Comparison of ENCODE assay signal across 14 mouse cellular contexts in genomic region chr14:51132372-51132771, GRCm38 (mm10). TPM values are rescaled to one million over a fixed set of nuclear protein-coding genes. Genes with fewer than 3 reads are reported as not detected.
A peak's percentile ranks its signal among the peaks of the same experiment; 100 is the strongest.
DNase-seq lines count a peak whose midpoint lies in the region; ATAC-seq and TF ChIP-seq lines count a peak whose summit lies in the region.
"Had no signal": no experiment of that assay in that cellular context is flagged by ENCODE, and none has a peak within 500 bp of the region (broad histone marks: within the 10 kb centered on the region; RNA-seq: fewer than 3 reads in every experiment).

No protein-coding gene starts in this region.

- 0 out of 2 replicates have a peak, but pooled peaks have one; percentile 22 for ATAC-seq in G1E (ENCODE audit: extremely low read depth, insufficient number of reproducible peaks, low FRiP score, poor library complexity, severe bottlenecking)
- peak; percentile 86 for ATAC-seq in monocyte, adult 5-6 weeks (replicated peaks; ENCODE audit: insufficient number of reproducible peaks, low FRiP score, low TSS enrichment, poor library complexity, severe bottlenecking)

- DNase-seq in G1E (ENCODE audit: low spot score) = no peak
- DNase-seq in liver, adult 2 months (ENCODE audit: extremely low read depth, low read depth, low spot score) = peak; percentile 3
- no peak for DNase-seq in right cerebral cortex, adult 2 months (ENCODE audit: low spot score in 2 of 2)
- DNase-seq in left cerebral cortex, adult 2 months (ENCODE audit: extremely low spot score in 1 of 2, low spot score in 2 of 2) = no peak
- DNase-seq in kidney, adult 11 months = no peak
- DNase-seq: adrenal gland, adult 2 months; cerebellum, adult 9-11 months; kidney, adult 2 months had no signal

- TF ChIP-seq POLR2A in bone marrow, adult 2 months (IDR thresholded peaks at IDR 0.05; ENCODE audit: borderline replicate concordance, control insufficient read depth, low read depth, low read length) = no peak
- TF ChIP-seq POLR2A in liver, adult 2 months (IDR thresholded peaks at IDR 0.05; ENCODE audit: extremely low read depth, insufficient read depth, low read length) = no peak

- no peaks in the 10 kb centered on the region for H3K27me3 ChIP-seq in G1E (ENCODE audit: insufficient read depth, low read length)
- no peaks in the 10 kb centered on the region for H3K27me3 ChIP-seq in liver, adult 2 months (ENCODE audit: control insufficient read depth, insufficient read depth, low read length)
- H3K27me3 ChIP-seq: CH12.LX; lung, embryonic 15.5 days had no signal

- no peak overlapping the region for H3K9ac ChIP-seq in liver, adult 2 months (ENCODE audit: low read depth, low read length)
- H3K9ac ChIP-seq: lung, embryonic 15.5 days had no signal

- no peaks in the 10 kb centered on the region for H3K9me3 ChIP-seq in G1E (replicated peaks)
- H3K9me3 ChIP-seq: lung, embryonic 15.5 days had no signal

- H3K79me2 ChIP-seq in liver, adult 2 months (ENCODE audit: control insufficient read depth, insufficient read depth, low read length) = no peaks in the 10 kb centered on the region

- 64% methylated on average over 4 of the region's 4 CpGs for WGBS in bone marrow, adult 2 months
- 88% methylated on average over 4 of the region's 4 CpGs for WGBS in liver, adult 2 months

- H3K36me3 ChIP-seq in G1E (replicated peaks) = no peaks in the 10 kb centered on the region
- no peaks in the 10 kb centered on the region for H3K36me3 ChIP-seq in liver, adult 2 months (ENCODE audit: control insufficient read depth, insufficient read depth, low read length)
- H3K36me3 ChIP-seq: lung, embryonic 15.5 days had no signal

- no peak for TF ChIP-seq CTCF in G1E (IDR thresholded peaks at IDR 0.05; ENCODE audit: low read depth, low read length)
- no peak for TF ChIP-seq CTCF in bone marrow, adult 2 months (IDR thresholded peaks at IDR 0.05; ENCODE audit: control insufficient read depth, insufficient read depth, low read length)
- TF ChIP-seq CTCF in liver, adult 2 months (IDR thresholded peaks at IDR 0.05; ENCODE audit: low read depth, low read length) = no peak
- no peak for TF ChIP-seq CTCF in left cerebral cortex, adult 2 months (IDR thresholded peaks at IDR 0.05)

- H3K4me1 ChIP-seq in G1E (ENCODE audit: insufficient read depth, low read depth, low read length) = peaks cover 47% of the 10 kb centered on the region
- H3K4me1 ChIP-seq in bone marrow, adult 2 months (ENCODE audit: control insufficient read depth, insufficient read depth, low read length) = peaks cover 16% of the 10 kb centered on the region
- no peaks in the 10 kb centered on the region for H3K4me1 ChIP-seq in liver, adult 2 months (ENCODE audit: control insufficient read depth, insufficient read depth, low read length)
- H3K4me1 ChIP-seq: lung, embryonic 15.5 days had no signal

- H3K27ac ChIP-seq in bone marrow, adult 2 months (ENCODE audit: control insufficient read depth, insufficient read depth, low read depth, low read length, poor library complexity) = peak overlapping the region; percentile 59
- H3K27ac ChIP-seq in liver, adult 2 months (replicated peaks; ENCODE audit: insufficient read depth, low read depth, low read length) = no peak overlapping the region
- no peak overlapping the region for H3K27ac ChIP-seq in left cerebral cortex, adult 2 months
- H3K27ac ChIP-seq: lung, embryonic 15.5 days had no signal

- H3K4me3 ChIP-seq in G1E (ENCODE audit: low read depth, low read length) = no peak overlapping the region
- no peak overlapping the region for H3K4me3 ChIP-seq in bone marrow, adult 2 months (replicated peaks; ENCODE audit: control insufficient read depth, low read depth, low read length)
- no peak overlapping the region for H3K4me3 ChIP-seq in liver, adult 2 months (ENCODE audit: insufficient read depth, low read depth, low read length)
- H3K4me3 ChIP-seq in left cerebral cortex, adult 2 months = no peak overlapping the region
- H3K4me3 ChIP-seq: lung, embryonic 15.5 days had no signal

- intact Hi-C loops in left cerebral cortex, adult 2 months (cut with DNase I) = no loop called here

RNA-seq across cellular contexts. Expression of gene Rnase6, which starts 8.7 kb away (rescaled TPM):
- total RNA-seq in G1E (2014; fragmentation: Nextera tagmentation) = 41.7 and 44.8 TPM in 2 replicates
- 44.9 and 45.1 TPM in 2 replicates for total RNA-seq in G1E (2017)
- polyA plus RNA-seq in G1E (2012) = 1.4 and 1.5 TPM in 2 replicates
- polyA plus RNA-seq in bone marrow, adult 2 months (2011; ENCODE audit: insufficient read depth, insufficient read length, low replicate concordance, missing spikeins) = 11.6 and 19.4 TPM in 2 replicates
- total RNA-seq in liver, adult 2 months (2014; rRNA removed) = 1.1 and 1.2 TPM in 2 replicates
- 0.57 and 1.0 TPM in 2 replicates for polyA plus RNA-seq in liver, adult 2 months (2012; rRNA removed)
- 198 to 426 TPM (median 345 TPM) in 3 replicates for total RNA-seq in monocyte, adult 5-6 weeks (2017)
- under 1 TPM in 1 of 2 experiments, not detected in 1; 0.35 TPM for total RNA-seq in left cerebral cortex, adult 2 months (2021)
- total RNA-seq: left cerebral cortex, postnatal 10 days had no signal
- polyA plus RNA-seq: hindbrain, embryonic 11.5 days had no signal

RNA-seq across cellular contexts. Expression of gene Rnase1, which starts 14.2 kb away (rescaled TPM):
- total RNA-seq in G1E (2014; fragmentation: Nextera tagmentation) (not detected in 2 replicates), G1E (2017) (0.17 and 0.22 TPM in 2 replicates)
- polyA plus RNA-seq in G1E (2012) = not detected in 2 replicates
- polyA plus RNA-seq in bone marrow, adult 2 months (2011; ENCODE audit: insufficient read depth, insufficient read length, low replicate concordance, missing spikeins) = not detected in 2 replicates
- 7.4 and 28.5 TPM in 2 replicates for total RNA-seq in liver, adult 2 months (2014; rRNA removed)
- 0.09 TPM in 2 replicates for polyA plus RNA-seq in liver, adult 2 months (2012; rRNA removed)
- not detected in 3 replicates for total RNA-seq in monocyte, adult 5-6 weeks (2017)
- under 1 TPM; 0.70 to 0.96 TPM for total RNA-seq in left cerebral cortex, adult 2 months (2021)
- total RNA-seq: left cerebral cortex, postnatal 10 days had no signal
- polyA plus RNA-seq: adrenal gland, adult 2 months; hindbrain, embryonic 11.5 days had no signal

RNA-seq across cellular contexts. Expression of gene Eddm3b, which starts 18.1 kb away (rescaled TPM):
- total RNA-seq in G1E (2014; fragmentation: Nextera tagmentation) (not detected in 2 replicates), G1E (2017) (0.11 TPM in 1 of 2 replicates, not detected in the other)
- polyA plus RNA-seq in G1E (2012) = not detected in 2 replicates
- polyA plus RNA-seq in bone marrow, adult 2 months (2011; ENCODE audit: insufficient read depth, insufficient read length, low replicate concordance, missing spikeins) = not detected in 2 replicates
- not detected in 2 replicates for total RNA-seq in liver, adult 2 months (2014; rRNA removed)
- polyA plus RNA-seq in liver, adult 2 months (2012; rRNA removed) = not detected in 2 replicates
- total RNA-seq in monocyte, adult 5-6 weeks (2017) = not detected in 3 replicates
- not detected for total RNA-seq in left cerebral cortex, adult 2 months (2021)
- total RNA-seq: adrenal gland, adult 2 months; CH12.LX; left cerebral cortex, postnatal 10 days had no signal
- polyA plus RNA-seq: adrenal gland, adult 2 months; lung, embryonic 15.5 days had no signal

RNA-seq across cellular contexts. Expression of gene Rnase2b, which starts 29.7 kb away (rescaled TPM):
- total RNA-seq in G1E (2014; fragmentation: Nextera tagmentation) (not detected in 2 replicates), G1E (2017) (0.23 TPM in 1 of 2 replicates, not detected in the other)
- polyA plus RNA-seq in G1E (2012) = not detected in 2 replicates
- polyA plus RNA-seq in bone marrow, adult 2 months (2011; ENCODE audit: insufficient read depth, insufficient read length, low replicate concordance, missing spikeins) = not detected in 2 replicates
- total RNA-seq in liver, adult 2 months (2014; rRNA removed) = not detected in 2 replicates
- polyA plus RNA-seq in liver, adult 2 months (2012; rRNA removed) = not detected in 2 replicates
- total RNA-seq in monocyte, adult 5-6 weeks (2017) = not detected in 3 replicates
- not detected for total RNA-seq in left cerebral cortex, adult 2 months (2021)
- total RNA-seq: adrenal gland, adult 2 months; left cerebral cortex, postnatal 10 days had no signal
- polyA plus RNA-seq: adrenal gland, adult 2 months; hindbrain, embryonic 11.5 days; kidney, adult 2 months; lung, embryonic 15.5 days had no signal

RNA-seq across cellular contexts. Expression of gene Ang, which starts 41.4 kb away (rescaled TPM):
- total RNA-seq in G1E (2014; fragmentation: Nextera tagmentation) (1.6 TPM in 1 of 2 replicates, not detected in the other), G1E (2017) (0.16 TPM in 1 of 2 replicates, not detected in the other)
- not detected in 2 replicates for polyA plus RNA-seq in G1E (2012)
- 4.4 and 7.2 TPM in 2 replicates for polyA plus RNA-seq in bone marrow, adult 2 months (2011; ENCODE audit: insufficient read depth, insufficient read length, low replicate concordance, missing spikeins)
- total RNA-seq in liver, adult 2 months (2014; rRNA removed) = 224 and 249 TPM in 2 replicates
- 541 and 671 TPM in 2 replicates for polyA plus RNA-seq in liver, adult 2 months (2012; rRNA removed)
- total RNA-seq in monocyte, adult 5-6 weeks (2017) = 0.75 to 1.2 TPM in 2 of 3 replicates, not detected in the other
- total RNA-seq in left cerebral cortex, adult 2 months (2021) = 1 to 10 TPM; 3.0 to 3.9 TPM

Comparison
In these comparisons a context has a peak if more than half of its experiments do, and no peak if none do; other contexts are left out.
1. RNA of gene Rnase6, which starts 8.7 kb away (total RNA-seq): 198 to 426 TPM in monocyte, adult 5-6 weeks and 41.7 to 45.1 TPM in G1E; 1.1 to 1.2 TPM in liver, adult 2 months and 0.35 TPM in left cerebral cortex, adult 2 months; every median in the first group is over 10 times any median in the second.